Mouse (Mus musculus) olfactory bulb, adult 2 months (tissue): ENCODE data around the gene Gm17304. TPM values are rescaled to one million over a fixed set of nuclear protein-coding genes. Genes with fewer than 3 reads are reported as not detected.

Experiments
- H3K27ac ChIP-seq: fragments of 200-500 bp; 2 replicates; pipeline ENCODE4 v1.5.1; 2012; ENCODE audit warnings: low read depth, low read length; ENCODE audit not compliant: insufficient read depth
- H3K4me1 ChIP-seq: fragments of 200-500 bp; 2 replicates; pipeline ENCODE4 v1.6.1; 2012; ENCODE audit warnings: low read length; ENCODE audit not compliant: control insufficient read depth, insufficient read depth
- H3K4me3 ChIP-seq: fragments of 200-500 bp; 2 replicates; pipeline ENCODE4 v1.5.1; 2012; ENCODE audit warnings: mild to moderate bottlenecking, low read depth, low read length, moderate library complexity; ENCODE audit not compliant: insufficient read depth
- CTCF ChIP-seq: fragments of 200-500 bp; IDR thresholded peaks from 2 replicates; pipeline ENCODE4 v1.5.1; 2012; ENCODE audit warnings: low read depth, mild to moderate bottlenecking, low read length, moderate library complexity; ENCODE audit not compliant: insufficient read depth
- POLR2A ChIP-seq: fragments of 200-500 bp; IDR thresholded peaks from 2 replicates; pipeline ENCODE4 v1.6.1; 2012; ENCODE audit warnings: mild to moderate bottlenecking, low read depth, low read length, moderate library complexity; ENCODE audit not compliant: insufficient read depth
- WGBS: fragments of 180-500 bp; shearing (Covaris S2); methylation state at CpG from one replicate; pipeline ENCODE4 v1.1.7; 2018; 5-methylcytosine and 5-hydroxymethylcytosine counted together
- polyA plus RNA-seq: library from polyadenylated mRNA; stranded (reverse); fragments of >200 nt; gene quantifications from 2 replicates; pipeline ENCODE4 v1.2.4, GENCODE M21; 2012; ENCODE audit warnings: low replicate concordance; ENCODE audit not compliant: missing spikeins, insufficient read depth, insufficient read length

The Gm17304 gene
- polyA plus RNA-seq, 1 experiment = not detected

GRCm38 (mm10) chr5:106612151-106612550, 3.3 kb downstream of the Gm17304 start:
- WGBS = 94% methylated on average over 2 of the region's 2 CpGs
- TF ChIP-seq CTCF = no peak
- no peak for TF ChIP-seq POLR2A
- Histone ChIP-seq H3K4me3 (no peak overlapping the region), H3K27ac (no peak overlapping the region), H3K4me1 (peaks cover 2% of the 10 kb centered on the region)

- peaks cover 2% of the 10 kb centered on the region for H3K4me1 ChIP-seq
- no peak overlapping the region for H3K27ac ChIP-seq
- WGBS = 85% methylated on average over 7 of the region's 7 CpGs
- H3K4me3 ChIP-seq = no peak overlapping the region
- no peak for TF ChIP-seq CTCF
- TF ChIP-seq POLR2A = no peak
Measured at GRCm38 (mm10) chr5:106614570-106614969, 5.7 kb downstream of the Gm17304 start.

GRCm38 (mm10) chr5:106615006-106615405, 6.1 kb downstream of the Gm17304 start:
- H3K27ac ChIP-seq = no peak overlapping the region
- TF ChIP-seq POLR2A (no peak), CTCF (no peak)
- no peak overlapping the region for H3K4me3 ChIP-seq
- peaks cover 2% of the 10 kb centered on the region for H3K4me1 ChIP-seq
- WGBS = 91% methylated on average over 2 of the region's 2 CpGs

- 93% methylated on average over 6 of the region's 6 CpGs for WGBS
- peaks cover 6% of the 10 kb centered on the region; the same call in 1 of the 2 replicates for H3K4me1 ChIP-seq
- no peak overlapping the region for H3K27ac ChIP-seq
- TF ChIP-seq POLR2A (no peak), CTCF (no peak)
- H3K4me3 ChIP-seq = no peak overlapping the region
Measured at GRCm38 (mm10) chr5:106620446-106620845, 11.5 kb downstream of the Gm17304 start.

GRCm38 (mm10) chr5:106622193-106622592, 13.3 kb downstream of the Gm17304 start:
- Histone ChIP-seq H3K27ac (no peak overlapping the region), H3K4me3 (no peak overlapping the region), H3K4me1 (peaks cover 12% of the 10 kb centered on the region)
- WGBS = 80% methylated on average over 5 of the region's 5 CpGs
- TF ChIP-seq POLR2A (no peak), CTCF (no peak)

- no peak overlapping the region for H3K27ac ChIP-seq
- peaks cover 15% of the 10 kb centered on the region for H3K4me1 ChIP-seq
- 93% methylated on average over 4 of the region's 4 CpGs for WGBS
- no peak overlapping the region for H3K4me3 ChIP-seq
- no peak for TF ChIP-seq CTCF
- no peak for TF ChIP-seq POLR2A
Measured at GRCm38 (mm10) chr5:106623337-106623736, 14.4 kb downstream of the Gm17304 start.

GRCm38 (mm10) chr5:106628369-106629149, 19.7 kb downstream of the Gm17304 start:
- Histone ChIP-seq H3K4me3 (no peak overlapping the region), H3K4me1 (peaks cover 12% of the 10 kb centered on the region), H3K27ac (no peak overlapping the region)
- WGBS = 59% methylated on average over 8 of the region's 8 CpGs
- TF ChIP-seq CTCF = no peak
- TF ChIP-seq POLR2A = no peak

GRCm38 (mm10) chr5:106636423-106636946, 27.6 kb downstream of the Gm17304 start:
- 93% methylated on average over 13 of the region's 13 CpGs for WGBS
- H3K4me3 ChIP-seq = no peak overlapping the region
- H3K4me1 ChIP-seq = peaks cover 5% of the 10 kb centered on the region
- TF ChIP-seq CTCF (no peak), POLR2A (no peak)
- H3K27ac ChIP-seq = no peak overlapping the region

- no peaks in the 10 kb centered on the region for H3K4me1 ChIP-seq
- 92% methylated on average over 2 of the region's 2 CpGs for WGBS
- H3K4me3 ChIP-seq = no peak overlapping the region
- no peak for TF ChIP-seq POLR2A
- TF ChIP-seq CTCF = no peak
- H3K27ac ChIP-seq = no peak overlapping the region
Measured at GRCm38 (mm10) chr5:106639627-106640026, 30.7 kb downstream of the Gm17304 start.
